Mouse (Mus musculus): Measurements from ENCODE around the gene Lrrc19. TPM values are rescaled to one million over a fixed set of nuclear protein-coding genes. Genes with fewer than 3 reads are reported as not detected.
A peak's percentile ranks its signal among the peaks of the same experiment; 100 is the strongest.
"Not testable (repeated sequence)": the region's sequence is repeated elsewhere in the genome, so short reads cannot be mapped to it uniquely, and the experiment has no call there.

The Lrrc19 gene
- not detected in 3 replicates for total RNA-seq (2017)

- ATAC-seq (replicated peaks; ENCODE audit: insufficient number of reproducible peaks, low FRiP score, low TSS enrichment, poor library complexity, severe bottlenecking) = no peak
These were observed at the start of gene Lrrc19 for GRCm38 (mm10) chr4:94649920-94650319. Lrrc19 (minus strand) TSS chr4:94650144.

GRCm38 (mm10) chr4:94696368-94696767, 46.4 kb upstream of the Lrrc19 start:
- no peak for ATAC-seq (replicated peaks; ENCODE audit: insufficient number of reproducible peaks, low FRiP score, low TSS enrichment, poor library complexity, severe bottlenecking)

GRCm38 (mm10) chr4:94692175-94692574, 42.2 kb upstream of the Lrrc19 start:
- ATAC-seq (replicated peaks; ENCODE audit: insufficient number of reproducible peaks, low FRiP score, low TSS enrichment, poor library complexity, severe bottlenecking) = no peak

DNA sequence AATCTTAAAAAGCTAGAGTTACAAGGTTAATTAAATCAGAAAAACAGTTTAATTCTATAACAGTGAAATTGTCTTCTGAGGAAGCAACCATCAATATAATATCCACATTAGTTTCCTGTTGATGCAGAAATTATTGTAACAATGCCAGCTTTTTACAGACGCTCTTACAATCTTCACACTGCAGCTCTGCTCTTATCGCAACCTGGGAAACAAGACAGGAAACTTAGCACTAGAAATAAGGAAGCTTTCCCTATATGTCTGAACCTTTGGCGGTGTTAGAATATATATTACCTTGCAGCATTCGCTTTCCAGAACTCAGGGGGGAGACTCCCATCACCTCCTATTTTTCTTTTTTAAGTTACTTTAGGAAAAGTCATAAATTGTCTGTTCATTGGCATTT, 41.1 kb upstream of the Lrrc19 start:
- ATAC-seq (replicated peaks; ENCODE audit: insufficient number of reproducible peaks, low FRiP score, low TSS enrichment, poor library complexity, severe bottlenecking) = no peak

DNA sequence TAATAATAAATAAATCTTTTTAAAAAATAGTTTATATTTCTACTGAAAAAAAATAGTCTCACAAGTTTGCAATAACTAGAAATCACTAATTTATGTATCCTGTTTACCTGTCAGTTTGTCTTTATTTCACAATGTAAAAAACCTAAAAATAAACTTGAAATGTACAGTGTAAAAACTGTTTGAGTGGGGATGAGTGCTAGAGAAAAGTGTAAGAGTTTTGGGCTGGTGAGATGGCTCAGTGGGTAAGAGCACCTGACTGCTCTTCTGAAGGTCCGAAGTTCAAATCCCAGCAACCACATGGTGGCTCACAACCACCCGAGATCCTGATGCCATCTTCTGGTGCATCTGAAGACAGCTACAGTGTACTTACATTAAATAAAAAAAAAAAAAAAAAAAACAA, 39.9 kb upstream of the Lrrc19 start:
- not testable (repeated sequence) for ATAC-seq (replicated peaks; ENCODE audit: insufficient number of reproducible peaks, low FRiP score, low TSS enrichment, poor library complexity, severe bottlenecking)

DNA sequence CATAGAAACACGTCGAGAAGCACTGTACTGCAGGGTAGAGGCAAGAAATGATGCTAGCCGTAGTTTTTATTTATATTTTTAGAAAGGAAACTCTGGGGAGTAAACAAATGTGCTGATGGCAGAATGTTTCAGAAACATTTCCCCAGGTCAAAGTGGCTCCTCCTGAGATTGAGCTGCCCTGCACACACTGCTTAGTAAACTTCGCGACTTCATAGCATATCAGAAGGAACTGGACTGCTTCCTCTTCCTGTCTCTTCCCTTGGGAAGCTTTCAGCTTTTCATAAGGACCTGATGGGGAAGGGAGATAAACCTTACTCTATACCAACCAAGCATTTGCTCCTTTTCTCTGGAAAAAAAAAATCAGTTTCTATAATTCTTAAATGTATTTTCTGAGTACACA, 33.4 kb upstream of the Lrrc19 start:
- no peak for ATAC-seq (replicated peaks; ENCODE audit: insufficient number of reproducible peaks, low FRiP score, low TSS enrichment, poor library complexity, severe bottlenecking)

DNA sequence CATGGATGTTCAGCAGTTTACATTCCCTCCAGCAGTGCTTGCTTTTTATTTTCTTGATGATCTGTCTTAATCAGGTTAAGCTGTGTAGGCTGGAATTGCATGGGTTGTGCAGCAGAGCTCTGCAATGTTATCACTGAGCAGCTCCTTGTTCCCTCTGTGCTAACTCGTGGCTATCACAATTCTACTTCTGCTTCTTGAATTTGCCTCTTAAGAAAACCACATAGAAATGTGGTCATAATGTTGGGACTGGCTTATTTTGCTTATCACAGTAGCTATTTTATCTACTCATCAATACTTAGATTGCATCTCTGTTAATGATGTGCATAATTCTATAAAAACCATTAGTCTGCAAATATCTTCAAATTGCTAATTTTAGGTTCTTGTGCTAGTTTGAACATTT, 32.1 kb upstream of the Lrrc19 start:
- ATAC-seq (replicated peaks; ENCODE audit: insufficient number of reproducible peaks, low FRiP score, low TSS enrichment, poor library complexity, severe bottlenecking) = no peak

GRCm38 (mm10) chr4:94681181-94681580, 31.2 kb upstream of the Lrrc19 start:
- no peak for ATAC-seq (replicated peaks; ENCODE audit: insufficient number of reproducible peaks, low FRiP score, low TSS enrichment, poor library complexity, severe bottlenecking)

GRCm38 (mm10) chr4:94680662-94681061, 30.7 kb upstream of the Lrrc19 start:
- no peak for ATAC-seq (replicated peaks; ENCODE audit: insufficient number of reproducible peaks, low FRiP score, low TSS enrichment, poor library complexity, severe bottlenecking)

GRCm38 (mm10) chr4:94669718-94670117, 19.8 kb upstream of the Lrrc19 start:
- no peak for ATAC-seq (replicated peaks; ENCODE audit: insufficient number of reproducible peaks, low FRiP score, low TSS enrichment, poor library complexity, severe bottlenecking)

- not testable (repeated sequence) for ATAC-seq (replicated peaks; ENCODE audit: insufficient number of reproducible peaks, low FRiP score, low TSS enrichment, poor library complexity, severe bottlenecking)
These were observed 657 bp upstream of the Lrrc19 start for GRCm38 (mm10) chr4:94650426-94651175.

GRCm38 (mm10) chr4:94643141-94643540, 6.8 kb downstream of the Lrrc19 start:
- no peak for ATAC-seq (replicated peaks; ENCODE audit: insufficient number of reproducible peaks, low FRiP score, low TSS enrichment, poor library complexity, severe bottlenecking)

DNA sequence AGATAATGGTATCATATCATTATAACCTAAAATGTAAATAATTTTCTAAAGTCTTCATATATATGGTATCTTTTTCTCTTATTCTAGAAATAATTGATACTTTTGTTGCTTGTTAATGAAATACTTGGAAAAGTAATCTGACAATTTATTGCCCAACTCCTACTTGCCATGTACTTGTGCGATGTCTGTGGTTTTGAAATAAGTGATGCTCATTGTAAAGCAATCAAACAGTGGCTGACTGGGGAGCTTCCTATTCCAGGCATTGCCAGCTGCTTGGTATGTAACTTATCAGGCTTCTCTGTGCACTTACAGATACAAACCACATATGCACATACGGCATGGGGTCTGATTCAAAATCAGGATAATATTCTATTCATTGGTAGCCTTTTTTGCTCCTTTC, 29.9 kb downstream of the Lrrc19 start:
- no peak for ATAC-seq (replicated peaks; ENCODE audit: insufficient number of reproducible peaks, low FRiP score, low TSS enrichment, poor library complexity, severe bottlenecking)

DNA sequence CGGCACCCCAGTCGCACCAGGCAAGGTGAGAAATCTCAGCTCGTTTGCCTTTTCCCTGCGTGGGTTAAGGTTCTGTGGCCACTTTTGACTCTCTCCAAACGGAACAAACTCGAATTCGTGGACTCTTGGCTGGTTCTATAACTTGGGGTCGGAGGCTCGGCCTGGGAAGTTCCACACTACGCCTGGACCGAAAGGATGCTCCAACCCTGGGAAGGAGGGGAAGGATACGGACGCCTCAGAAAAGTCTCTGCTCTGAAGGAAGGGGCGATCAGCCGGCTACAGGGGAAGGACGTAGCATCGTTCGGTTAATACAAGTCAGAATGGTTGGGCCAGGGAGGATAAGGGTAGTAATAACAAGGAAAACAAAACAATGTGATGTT, 35.3 kb downstream of the Lrrc19 start:
- no peak for ATAC-seq (replicated peaks; ENCODE audit: insufficient number of reproducible peaks, low FRiP score, low TSS enrichment, poor library complexity, severe bottlenecking)

- peak; percentile 98 for ATAC-seq (replicated peaks; ENCODE audit: insufficient number of reproducible peaks, low FRiP score, low TSS enrichment, poor library complexity, severe bottlenecking)
These were observed 35.8 kb downstream of the Lrrc19 start, which contains the start of gene Ift74 for GRCm38 (mm10) chr4:94613972-94614626. Ift74 (plus strand) TSS chr4:94614491.

DNA sequence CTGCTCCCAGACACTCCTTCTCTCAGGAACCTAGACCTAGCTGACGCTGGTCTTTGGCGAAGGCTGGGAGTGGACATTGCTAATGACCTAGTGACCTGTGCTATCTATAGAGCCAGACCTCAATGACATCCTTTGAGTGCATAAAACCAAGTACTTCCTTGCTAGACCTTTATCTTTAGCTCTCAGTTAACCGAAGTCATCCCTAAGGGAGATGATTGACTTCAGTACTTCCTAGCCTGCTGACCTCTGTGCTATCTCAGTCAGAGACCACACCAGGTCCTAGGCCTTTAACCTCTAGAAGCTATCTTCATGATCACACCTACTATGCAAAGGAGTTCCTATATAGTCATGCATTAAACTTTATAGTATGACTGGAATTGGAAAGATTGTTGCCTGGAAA, 39.6 kb downstream of the Lrrc19 start:
- no peak for ATAC-seq (replicated peaks; ENCODE audit: insufficient number of reproducible peaks, low FRiP score, low TSS enrichment, poor library complexity, severe bottlenecking)

GRCm38 (mm10) chr4:94605591-94605990, 44.4 kb downstream of the Lrrc19 start:
- ATAC-seq (replicated peaks; ENCODE audit: insufficient number of reproducible peaks, low FRiP score, low TSS enrichment, poor library complexity, severe bottlenecking) = no peak

DNA sequence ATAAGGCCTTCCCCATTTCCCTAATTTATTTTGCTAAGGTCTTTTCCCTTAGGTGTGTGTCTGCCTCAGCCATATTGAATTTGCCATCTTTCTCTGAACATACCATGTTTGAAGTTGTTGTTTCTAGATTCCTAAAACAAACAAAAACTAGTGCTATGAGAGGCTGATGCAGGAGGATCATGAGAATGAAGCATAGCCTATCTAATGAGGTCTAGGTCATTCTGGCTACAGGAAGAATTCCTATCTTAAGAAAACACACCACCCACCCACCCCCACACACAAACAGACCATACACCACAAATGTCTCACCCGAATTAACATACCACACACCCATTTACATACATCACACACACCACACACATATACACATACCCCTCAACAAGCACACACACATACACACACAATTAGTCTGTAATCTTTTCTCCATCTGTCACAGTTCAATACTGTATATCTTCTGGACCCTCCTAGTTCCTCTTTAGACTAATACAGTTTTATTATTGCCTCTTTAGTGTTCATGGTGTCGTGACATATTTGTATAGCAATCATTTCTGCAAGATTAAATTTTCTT, 45.4 kb downstream of the Lrrc19 start:
- ATAC-seq (replicated peaks; ENCODE audit: insufficient number of reproducible peaks, low FRiP score, low TSS enrichment, poor library complexity, severe bottlenecking) = no peak

- ATAC-seq (replicated peaks; ENCODE audit: insufficient number of reproducible peaks, low FRiP score, low TSS enrichment, poor library complexity, severe bottlenecking) = peak; percentile 89
These were observed 46.8 kb downstream of the Lrrc19 start, which contains the start of gene Plaa for GRCm38 (mm10) chr4:94603031-94603629. Plaa (minus strand) TSS chr4:94603244.
